Mouse (Mus musculus) E14TG2a.4 (cell line): ENCODE measurements around the gene Tnfrsf9.

Experiments
- CTCF ChIP-seq: conservative IDR thresholded peaks from 2 replicates; pipeline ENCODE4 v1.5.1; 2014; ENCODE audit warnings: low read length
- NANOG ChIP-seq: IDR thresholded peaks from 2 replicates; pipeline ENCODE4 v1.6.1; 2014; ENCODE audit warnings: borderline replicate concordance, low read length, mixed read lengths

DNA sequence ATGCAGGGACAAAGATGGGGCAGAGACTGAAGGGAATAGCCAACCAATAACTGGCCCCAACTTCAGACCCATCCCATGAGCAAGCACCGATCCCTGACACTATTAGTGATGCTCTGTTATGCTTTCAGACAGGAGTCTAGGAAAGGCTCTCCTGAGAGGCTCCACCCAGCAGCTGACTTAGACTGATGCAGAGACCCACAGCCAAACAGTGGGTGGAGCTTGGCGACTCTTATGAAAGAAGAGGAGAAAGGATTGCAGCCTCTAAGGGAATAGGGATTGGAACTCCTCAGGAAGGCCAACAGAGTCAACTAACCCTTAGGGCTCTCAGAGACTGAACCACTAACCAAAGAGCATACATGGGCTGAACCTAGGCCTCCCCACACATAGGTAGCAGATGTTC, 49.3 kb downstream of the Tnfrsf9 start:
- TF ChIP-seq CTCF (no peak), NANOG (no peak)
